Comparison of ENCODE assay signal across 12 mouse cellular contexts in the genomic region with DNA sequence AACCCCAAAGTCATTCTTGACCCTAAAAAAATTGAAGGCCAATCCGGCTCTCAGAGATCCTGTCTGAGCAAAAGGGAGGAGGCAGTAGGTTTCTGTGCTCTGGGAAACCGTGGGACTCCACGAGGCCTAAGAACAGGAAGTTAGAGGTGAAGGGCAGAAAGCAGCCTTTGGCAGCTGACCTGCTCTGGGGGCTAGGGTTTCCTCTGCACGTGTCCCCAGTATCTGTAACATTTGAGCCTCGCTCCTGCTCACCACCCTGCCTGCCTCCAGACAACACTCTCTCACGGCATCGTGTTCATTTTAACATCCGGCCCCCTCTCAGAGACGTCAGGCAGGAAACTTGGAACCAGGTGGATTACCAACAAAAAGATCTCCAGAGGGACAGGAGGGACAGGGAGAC. TPM values are rescaled to one million over a fixed set of nuclear protein-coding genes. Genes with fewer than 3 reads are reported as not detected.
DNase-seq lines count a peak whose midpoint lies in the region; ATAC-seq and TF ChIP-seq lines count a peak whose summit lies in the region.
"Had no signal": no experiment of that assay in that cellular context is flagged by ENCODE, and none has a peak within 500 bp of the region (broad histone marks: within the 10 kb centered on the region; RNA-seq: fewer than 3 reads in every experiment).

No protein-coding gene starts in this region.

- H3K79me2 ChIP-seq in heart, adult 2 months (replicated peaks; ENCODE audit: control insufficient read depth, insufficient read depth, low read length): no peaks in the 10 kb centered on the region

- H3K4me3 ChIP-seq in heart, embryonic 13.5 days: no peak overlapping the region
- H3K4me3 ChIP-seq in heart, adult 2 months: no peak overlapping the region
- H3K4me3 ChIP-seq in limb, embryonic 13.5 days: no peak overlapping the region
- H3K4me3 ChIP-seq in limb, embryonic 10.5 days: no peak overlapping the region
- peak overlapping the region; percentile 10; the same call in 1 of the 2 replicates for H3K4me3 ChIP-seq in E14TG2a.4 (replicated peaks; ENCODE audit: low read length)
- H3K4me3 ChIP-seq: limb, embryonic 12.5 days; neural tube, embryonic 13.5 days had no signal

- peak overlapping the region; percentile 44; the same call in 1 of the 2 replicates for H3K9ac ChIP-seq in heart, embryonic 13.5 days
- no peak overlapping the region for H3K9ac ChIP-seq in heart, adult 2 months (ENCODE audit: low read depth, low read length)
- no peak overlapping the region for H3K9ac ChIP-seq in limb, embryonic 13.5 days
- H3K9ac ChIP-seq: limb, embryonic 12.5 days; neural tube, embryonic 13.5 days had no signal

- WGBS in heart, embryonic 13.5 days: 18% methylated on average over 9 of the region's 9 CpGs
- 17% methylated on average over 9 of the region's 9 CpGs for WGBS in heart, adult 2 months
- WGBS in limb, embryonic 13.5 days: 38% methylated on average over 9 of the region's 9 CpGs
- 54% methylated on average over 9 of the region's 9 CpGs for WGBS in limb, embryonic 10.5 days

- H3K36me3 ChIP-seq in heart, embryonic 13.5 days: peaks cover 30% of the 10 kb centered on the region
- H3K36me3 ChIP-seq in heart, adult 2 months (ENCODE audit: control insufficient read depth, insufficient read depth, low read length): no peaks in the 10 kb centered on the region
- H3K36me3 ChIP-seq in limb, embryonic 13.5 days: peaks cover 14% of the 10 kb centered on the region
- no peaks in the 10 kb centered on the region for H3K36me3 ChIP-seq in limb, embryonic 10.5 days
- no peaks in the 10 kb centered on the region for H3K36me3 ChIP-seq in E14TG2a.4 (ENCODE audit: insufficient read depth, low read length)
- H3K36me3 ChIP-seq: limb, embryonic 12.5 days; neural tube, embryonic 13.5 days had no signal

- no peaks in the 10 kb centered on the region for H3K9me3 ChIP-seq in heart, embryonic 13.5 days
- no peaks in the 10 kb centered on the region for H3K9me3 ChIP-seq in limb, embryonic 13.5 days
- no peaks in the 10 kb centered on the region for H3K9me3 ChIP-seq in limb, embryonic 10.5 days (replicated peaks)
- no peaks in the 10 kb centered on the region for H3K9me3 ChIP-seq in E14TG2a.4 (ENCODE audit: low read length)
- H3K9me3 ChIP-seq: limb, embryonic 12.5 days; neural tube, embryonic 13.5 days had no signal

- DNase-seq in heart, adult 2 months: no peak
- DNase-seq in limb, embryonic 10.5 days (ENCODE audit: low spot score): no peak
- DNase-seq in cerebellum, postnatal 25 days: no peak
- DNase-seq: cerebellum, postnatal 10 days; gastrocnemius, postnatal 25 days had no signal

- H3K27me3 ChIP-seq in heart, embryonic 13.5 days (replicated peaks): no peaks in the 10 kb centered on the region
- no peaks in the 10 kb centered on the region for H3K27me3 ChIP-seq in heart, adult 2 months (ENCODE audit: control insufficient read depth, insufficient read depth, low read length)
- H3K27me3 ChIP-seq in limb, embryonic 13.5 days: no peaks in the 10 kb centered on the region
- H3K27me3 ChIP-seq in limb, embryonic 10.5 days (ENCODE audit: low read depth, poor library complexity, severe bottlenecking): no peaks in the 10 kb centered on the region
- H3K27me3 ChIP-seq in E14TG2a.4 (ENCODE audit: insufficient read depth, low read length): peaks cover 23% of the 10 kb centered on the region
- H3K27me3 ChIP-seq: limb, embryonic 12.5 days; neural tube, embryonic 13.5 days had no signal

- peaks cover 15% of the 10 kb centered on the region for H3K4me1 ChIP-seq in heart, embryonic 13.5 days
- H3K4me1 ChIP-seq in heart, adult 2 months (ENCODE audit: control insufficient read depth, insufficient read depth, low read length): peaks cover 4% of the 10 kb centered on the region
- H3K4me1 ChIP-seq in limb, embryonic 13.5 days: peaks cover 24% of the 10 kb centered on the region
- peaks cover 32% of the 10 kb centered on the region; the same call in 1 of the 2 replicates for H3K4me1 ChIP-seq in limb, embryonic 10.5 days
- peaks cover 43% of the 10 kb centered on the region for H3K4me1 ChIP-seq in E14TG2a.4 (replicated peaks; ENCODE audit: low read depth, low read length)

- TF ChIP-seq CTCF in heart, adult 2 months (IDR thresholded peaks at IDR 0.05): no peak
- no peak for TF ChIP-seq CTCF in E14TG2a.4 (conservative IDR thresholded peaks at IDR 0.05; ENCODE audit: low read length)

- H3K27ac ChIP-seq in heart, embryonic 13.5 days (replicated peaks): 0 out of 2 replicates have a peak overlapping the region, but pooled peaks have one; percentile 12
- no peak overlapping the region for H3K27ac ChIP-seq in heart, adult 2 months
- peak overlapping the region; percentile 4; the same call in 1 of the 2 replicates for H3K27ac ChIP-seq in limb, embryonic 13.5 days
- H3K27ac ChIP-seq in limb, embryonic 10.5 days: no peak overlapping the region
- H3K27ac ChIP-seq: limb, embryonic 12.5 days; neural tube, embryonic 13.5 days had no signal

- intact Hi-C loops in heart, adult 2 months (cut with DNase I): no loop called here

- TF ChIP-seq POLR2A in heart, adult 2 months (IDR thresholded peaks at IDR 0.05; ENCODE audit: insufficient read depth, low read depth, low read length): no peak

- no peak for TF ChIP-seq EP300 in heart, adult 2 months (IDR thresholded peaks at IDR 0.05; ENCODE audit: insufficient read depth, low read depth, low read length)

- H3K4me2 ChIP-seq in heart, embryonic 13.5 days: no peak overlapping the region
- no peak overlapping the region for H3K4me2 ChIP-seq in limb, embryonic 13.5 days (replicated peaks)
- H3K4me2 ChIP-seq: limb, embryonic 12.5 days; neural tube, embryonic 13.5 days had no signal

- no peak for ATAC-seq in heart, embryonic 13.5 days (ENCODE audit: extremely low read depth, insufficient number of reproducible peaks, low FRiP score, low TSS enrichment)
- no peak for ATAC-seq in limb, embryonic 13.5 days (ENCODE audit: low FRiP score, low read depth)
- peak; percentile 43 to 57; a peak in 2 of 4 replicates for ATAC-seq in hematopoietic stem cell, adult 5-6 weeks (replicated peaks in 1 of 2; ENCODE audit: insufficient read depth in 1 of 2, low FRiP score in 2 of 2, low TSS enrichment in 1 of 2, low read depth in 1 of 2, poor library complexity in 2 of 2, severe bottlenecking in 2 of 2)
- ATAC-seq in monocyte, adult 5-6 weeks (replicated peaks; ENCODE audit: insufficient number of reproducible peaks, low FRiP score, low TSS enrichment, poor library complexity, severe bottlenecking): no peak

RNA-seq across cellular contexts. Expression of a gene that starts 27.6 kb away (rescaled TPM):
- 6.6 TPM in 2 replicates for polyA plus RNA-seq in heart, embryonic 13.5 days (2015; fragmentation: Nextera tagmentation; extraction: Ambion mirVana)
- 10 to 100 TPM in 1 of 2 experiments, 1 to 10 TPM in 1; 6.7 to 10.0 TPM for total RNA-seq in heart, adult 2 months (2021)
- polyA plus RNA-seq in heart, adult 2 months (2012; rRNA removed): 7.8 and 8.8 TPM in 2 replicates
- 12.0 and 13.1 TPM in 2 replicates for polyA plus RNA-seq in limb, embryonic 13.5 days (2015; fragmentation: Nextera tagmentation; extraction: Ambion mirVana)
- 9.3 and 11.6 TPM in 2 replicates for polyA plus RNA-seq in limb, embryonic 10.5 days (2016; fragmentation: Nextera tagmentation; extraction: Ambion mirVana)
- total RNA-seq in hematopoietic stem cell, adult 5-6 weeks (2017): 10.6 and 12.8 TPM in 2 replicates
- 7.1 to 16.9 TPM (median 7.1 TPM) in 3 replicates for total RNA-seq in monocyte, adult 5-6 weeks (2017)

RNA-seq across cellular contexts. Expression of a gene that starts 35.7 kb away (rescaled TPM):
- polyA plus RNA-seq in heart, embryonic 13.5 days (2015; fragmentation: Nextera tagmentation; extraction: Ambion mirVana): 24.2 and 26.2 TPM in 2 replicates
- total RNA-seq in heart, adult 2 months (2021): 10 to 100 TPM; 12.7 to 13.7 TPM
- 15.7 and 17.1 TPM in 2 replicates for polyA plus RNA-seq in heart, adult 2 months (2012; rRNA removed)
- 38.3 and 41.1 TPM in 2 replicates for polyA plus RNA-seq in limb, embryonic 13.5 days (2015; fragmentation: Nextera tagmentation; extraction: Ambion mirVana)
- polyA plus RNA-seq in limb, embryonic 10.5 days (2016; fragmentation: Nextera tagmentation; extraction: Ambion mirVana): 2.1 and 5.0 TPM in 2 replicates
- total RNA-seq in hematopoietic stem cell, adult 5-6 weeks (2017): not detected in 2 replicates
- total RNA-seq in monocyte, adult 5-6 weeks (2017): not detected in 3 replicates

RNA-seq across cellular contexts. Expression of a gene that starts 36.1 kb away (rescaled TPM):
- 0.49 and 0.73 TPM in 2 replicates for polyA plus RNA-seq in heart, embryonic 13.5 days (2015; fragmentation: Nextera tagmentation; extraction: Ambion mirVana)
- not detected for total RNA-seq in heart, adult 2 months (2021)
- polyA plus RNA-seq in heart, adult 2 months (2012; rRNA removed): 1.5 and 1.6 TPM in 2 replicates
- 0.27 and 0.94 TPM in 2 replicates for polyA plus RNA-seq in limb, embryonic 13.5 days (2015; fragmentation: Nextera tagmentation; extraction: Ambion mirVana)
- 0.35 TPM in 1 of 2 replicates, not detected in the other for polyA plus RNA-seq in limb, embryonic 10.5 days (2016; fragmentation: Nextera tagmentation; extraction: Ambion mirVana)
- total RNA-seq in hematopoietic stem cell, adult 5-6 weeks (2017): not detected in 2 replicates
- not detected in 3 replicates for total RNA-seq in monocyte, adult 5-6 weeks (2017)
- polyA plus RNA-seq: neural tube, embryonic 13.5 days had no signal

RNA-seq across cellular contexts. Expression of a gene that starts 36.7 kb away (rescaled TPM):
- polyA plus RNA-seq in heart, embryonic 13.5 days (2015; fragmentation: Nextera tagmentation; extraction: Ambion mirVana): 61.8 and 63.2 TPM in 2 replicates
- 10 to 100 TPM; 54.0 to 63.3 TPM for total RNA-seq in heart, adult 2 months (2021)
- 75.6 and 87.1 TPM in 2 replicates for polyA plus RNA-seq in heart, adult 2 months (2012; rRNA removed)
- 87.6 and 88.8 TPM in 2 replicates for polyA plus RNA-seq in limb, embryonic 13.5 days (2015; fragmentation: Nextera tagmentation; extraction: Ambion mirVana)
- polyA plus RNA-seq in limb, embryonic 10.5 days (2016; fragmentation: Nextera tagmentation; extraction: Ambion mirVana): 70.5 and 77.9 TPM in 2 replicates
- total RNA-seq in hematopoietic stem cell, adult 5-6 weeks (2017): 78.7 and 87.2 TPM in 2 replicates
- total RNA-seq in monocyte, adult 5-6 weeks (2017): 36.1 to 44.3 TPM (median 38.6 TPM) in 3 replicates

RNA-seq across cellular contexts. Expression of a gene that starts 50.1 kb away (rescaled TPM):
- 17.4 and 17.8 TPM in 2 replicates for polyA plus RNA-seq in heart, embryonic 13.5 days (2015; fragmentation: Nextera tagmentation; extraction: Ambion mirVana)
- total RNA-seq in heart, adult 2 months (2021): 10 to 100 TPM in 1 of 2 experiments, 1 to 10 TPM in 1; 9.3 to 10.2 TPM
- polyA plus RNA-seq in heart, adult 2 months (2012; rRNA removed): 5.7 and 9.5 TPM in 2 replicates
- 29.2 and 29.3 TPM in 2 replicates for polyA plus RNA-seq in limb, embryonic 13.5 days (2015; fragmentation: Nextera tagmentation; extraction: Ambion mirVana)
- 27.0 and 31.6 TPM in 2 replicates for polyA plus RNA-seq in limb, embryonic 10.5 days (2016; fragmentation: Nextera tagmentation; extraction: Ambion mirVana)
- total RNA-seq in hematopoietic stem cell, adult 5-6 weeks (2017): 3.8 and 7.8 TPM in 2 replicates
- total RNA-seq in monocyte, adult 5-6 weeks (2017): 3.8 to 9.4 TPM (median 6.5 TPM) in 3 replicates

Comparison
In these comparisons a context has a peak if more than half of its experiments do, and no peak if none do; other contexts are left out.
1. H3K27ac ChIP-seq: peak in heart, embryonic 13.5 days (single experiment) and limb, embryonic 13.5 days (single experiment); none in heart, adult 2 months (single experiment) and limb, embryonic 10.5 days (single experiment).
2. ATAC-seq: peak in hematopoietic stem cell, adult 5-6 weeks (2 of 2); none in heart, embryonic 13.5 days (single experiment), limb, embryonic 13.5 days (single experiment) and monocyte, adult 5-6 weeks (single experiment).